Mouse (Mus musculus) forebrain, embryonic 14.5 days (tissue): ENCODE data around the gene Qsox1. TPM values are rescaled to one million over a fixed set of nuclear protein-coding genes. Genes with fewer than 3 reads are reported as not detected.
A peak's percentile ranks its signal among the peaks of the same experiment; 100 is the strongest.

ENCODE experiments used
- ATAC-seq: fragments of 200-750 bp; cut with Nextera tagmentation; 2 replicates; pipeline ENCODE4 v1.8.0; 2017; ENCODE audit warnings: mild to moderate bottlenecking, moderate library complexity
- DNase-seq: peaks from one replicate; pipeline ENCODE4 v3.0.0-alpha.2; 2015; ENCODE audit warnings: low spot score
- H3K27ac ChIP-seq: fragments of 300-500 bp; sonication (generic); 2 replicates; pipeline ENCODE4 v1.5.1; 2014; ENCODE audit warnings: low read depth, mild to moderate bottlenecking, control low read depth, low read length, moderate library complexity
- H3K27me3 ChIP-seq: fragments of 300-500 bp; sonication (generic); replicated peaks from 2 replicates; pipeline ENCODE4 v1.6.1; 2014; ENCODE audit warnings: low read length, control low read depth, mixed read lengths; ENCODE audit not compliant: control insufficient read depth, insufficient read depth
- H3K36me3 ChIP-seq: fragments of 300-500 bp; sonication (generic); 2 replicates; pipeline ENCODE4 v1.6.1; 2014; ENCODE audit warnings: low read length, control low read depth; ENCODE audit not compliant: control insufficient read depth, insufficient read depth
- H3K4me1 ChIP-seq: fragments of 300-500 bp; sonication (generic); 2 replicates; pipeline ENCODE4 v1.6.1; 2014; ENCODE audit warnings: antibody characterized with exemption, low read length, control low read depth; ENCODE audit not compliant: control insufficient read depth, insufficient read depth
- H3K4me2 ChIP-seq: fragments of 300-500 bp; sonication (generic); 2 replicates; pipeline ENCODE4 v1.6.1; 2014; ENCODE audit warnings: mild to moderate bottlenecking, control low read depth, low read length
- H3K4me3 ChIP-seq: fragments of 300-500 bp; sonication (generic); 2 replicates; pipeline ENCODE4 v1.5.1; 2014; ENCODE audit warnings: low read depth, low read length, control low read depth
- H3K9ac ChIP-seq: fragments of 300-500 bp; sonication (generic); 2 replicates; pipeline ENCODE4 v1.6.1; 2014; ENCODE audit warnings: mild to moderate bottlenecking, low read length, control low read depth, moderate library complexity
- H3K9me3 ChIP-seq: fragments of 300-500 bp; sonication (generic); replicated peaks from 2 replicates; pipeline ENCODE4 v1.6.1; 2016; ENCODE audit warnings: low read length, control low read depth, mixed read lengths; ENCODE audit not compliant: control insufficient read depth
- WGBS: fragments of 180-500 bp; shearing (Covaris S2); extraction: QIAGEN DNeasy Blood & Tissue Kit; methylation state at CpG from one replicate; pipeline ENCODE4 v1.1.7; 2014; 5-methylcytosine and 5-hydroxymethylcytosine counted together
- polyA plus RNA-seq: library from polyadenylated mRNA; unstranded; fragments of >200 nt; fragmentation: Nextera tagmentation; extraction: Ambion mirVana; gene quantifications from 2 replicates; pipeline ENCODE4 v1.2.1, GENCODE M21; 2014

The Qsox1 gene
- polyA plus RNA-seq, 1 experiment from 2014 or later: 7.9 TPM

GRCm38 (mm10) chr1:155758711-155759110 lies 54.0 kb downstream of the Qsox1 start:
- Histone ChIP-seq H3K27me3 (0 out of 2 replicates have a peak, but pooled peaks cover 1% of the 10 kb centered on the region), H3K4me1 (no peaks in the 10 kb centered on the region), H3K9ac (no peak overlapping the region), H3K4me3 (no peak overlapping the region), H3K9me3 (no peaks in the 10 kb centered on the region), H3K27ac (no peak overlapping the region), H3K4me2 (no peak overlapping the region), H3K36me3 (no peaks in the 10 kb centered on the region)
- WGBS: 86% methylated on average over 4 of the region's 4 CpGs
- no peak for ATAC-seq
- no peak for DNase-seq

GRCm38 (mm10) chr1:155757621-155758020 lies 55.1 kb downstream of the Qsox1 start:
- H3K27ac ChIP-seq: no peak overlapping the region
- no peak overlapping the region for H3K9ac ChIP-seq
- no peak overlapping the region for H3K4me2 ChIP-seq
- WGBS: 87% methylated on average over 7 of the region's 7 CpGs
- ATAC-seq (no peak), DNase-seq (no peak)
- H3K9me3 ChIP-seq: no peaks in the 10 kb centered on the region
- H3K36me3 ChIP-seq: no peaks in the 10 kb centered on the region
- 0 out of 2 replicates have a peak, but pooled peaks cover 8% of the 10 kb centered on the region for H3K27me3 ChIP-seq
- H3K4me1 ChIP-seq: no peaks in the 10 kb centered on the region
- no peak overlapping the region for H3K4me3 ChIP-seq

- Histone ChIP-seq H3K4me1 (0 out of 2 replicates have a peak, but pooled peaks cover 4% of the 10 kb centered on the region), H3K4me3 (no peak overlapping the region), H3K9ac (no peak overlapping the region), H3K27ac (no peak overlapping the region), H3K36me3 (no peaks in the 10 kb centered on the region), H3K4me2 (no peak overlapping the region), H3K9me3 (no peaks in the 10 kb centered on the region), H3K27me3 (peaks cover 37% of the 10 kb centered on the region)
- no peak for DNase-seq
- ATAC-seq: no peak
- 73% methylated on average over 9 of the region's 9 CpGs for WGBS
Measured at GRCm38 (mm10) chr1:155753411-155753810, 59.3 kb downstream of the Qsox1 start.

- 65% methylated on average over 6 of the region's 6 CpGs for WGBS
Measured at GRCm38 (mm10) chr1:155751484-155752255, 61.0 kb downstream of the Qsox1 start, which contains the start of gene Lhx4. Gene Lhx4, minus strand, starts transcription at chr1:155751684.

GRCm38 (mm10) chr1:155750517-155751178 lies 62.0 kb downstream of the Qsox1 start:
- DNase-seq (no peak), ATAC-seq (no peak)
- Histone ChIP-seq H3K27me3 (peaks cover 60% of the 10 kb centered on the region), H3K4me3 (no peak overlapping the region), H3K9me3 (no peaks in the 10 kb centered on the region), H3K9ac (no peak overlapping the region), H3K4me2 (no peak overlapping the region), H3K27ac (no peak overlapping the region), H3K36me3 (no peaks in the 10 kb centered on the region), H3K4me1 (0 out of 2 replicates have a peak, but pooled peaks cover 4% of the 10 kb centered on the region)
- 6% methylated on average over 11 of the region's 11 CpGs for WGBS

More at GRCm38 (mm10) chr1:155751484-155752255, 61.0 kb downstream of the Qsox1 start, which contains the start of gene Lhx4:
- H3K36me3 ChIP-seq: no peaks in the 10 kb centered on the region
- DNase-seq (no peak), ATAC-seq (no peak)
- H3K9me3 ChIP-seq: no peaks in the 10 kb centered on the region
- 0 out of 2 replicates have a peak, but pooled peaks cover 4% of the 10 kb centered on the region for H3K4me1 ChIP-seq
- peaks cover 50% of the 10 kb centered on the region for H3K27me3 ChIP-seq
- H3K4me3 ChIP-seq: no peak within 1 kb of the TSS
- H3K4me2 ChIP-seq: no peak within 1 kb of the TSS
- H3K9ac ChIP-seq: no peak within 1 kb of the TSS
- no peak within 1 kb of the TSS for H3K27ac ChIP-seq

GRCm38 (mm10) chr1:155747911-155748310 lies 64.8 kb downstream of the Qsox1 start:
- no peak for ATAC-seq
- WGBS: 71% methylated on average over 5 of the region's 5 CpGs
- no peaks in the 10 kb centered on the region for H3K36me3 ChIP-seq

GRCm38 (mm10) chr1:155747011-155747410 lies 65.7 kb downstream of the Qsox1 start:
- no peak overlapping the region for H3K27ac ChIP-seq
- H3K4me3 ChIP-seq: no peak overlapping the region
- WGBS: 15% methylated on average over 8 of the region's 8 CpGs
- peaks cover 16% of the 10 kb centered on the region for H3K4me1 ChIP-seq
- DNase-seq: no peak
- H3K4me2 ChIP-seq: no peak overlapping the region
- no peaks in the 10 kb centered on the region for H3K9me3 ChIP-seq
- no peak for ATAC-seq
- H3K36me3 ChIP-seq: no peaks in the 10 kb centered on the region
- peaks cover 80% of the 10 kb centered on the region for H3K27me3 ChIP-seq
- H3K9ac ChIP-seq: no peak overlapping the region

More at GRCm38 (mm10) chr1:155747911-155748310, 64.8 kb downstream of the Qsox1 start:
- no peaks in the 10 kb centered on the region for H3K9me3 ChIP-seq
- H3K4me1 ChIP-seq: peaks cover 7% of the 10 kb centered on the region; the same call in 1 of the 2 replicates
- no peak overlapping the region for H3K9ac ChIP-seq
- H3K4me3 ChIP-seq: no peak overlapping the region
- DNase-seq: no peak
- no peak overlapping the region for H3K4me2 ChIP-seq
- no peak overlapping the region for H3K27ac ChIP-seq
- peaks cover 72% of the 10 kb centered on the region for H3K27me3 ChIP-seq

- H3K27ac ChIP-seq: no peak overlapping the region
- H3K4me2 ChIP-seq: peak overlapping the region; percentile 91
- H3K36me3 ChIP-seq: no peaks in the 10 kb centered on the region
- peak; percentile 66 for ATAC-seq
- peak overlapping the region; percentile 46 for H3K4me3 ChIP-seq
- H3K9ac ChIP-seq: peak overlapping the region; percentile 41
- no peaks in the 10 kb centered on the region for H3K9me3 ChIP-seq
- H3K27me3 ChIP-seq: peaks cover 88% of the 10 kb centered on the region
- under 1% methylated on average over 75 of the region's 81 CpGs for WGBS
- no peak for DNase-seq
- peaks cover 22% of the 10 kb centered on the region for H3K4me1 ChIP-seq
Measured at GRCm38 (mm10) chr1:155742411-155743363, 70.0 kb downstream of the Qsox1 start.
